Mouse (Mus musculus) embryonic fibroblast, embryonic 13.5 days (primary cell): ENCODE measurements at regions not wholly inside any gene's neighbourhood (a gene's known extent, or its start where the extent isn't known, plus 50 kb on each side); places are given as distances from the start of the nearest gene placed in this dataset.

ENCODE experiments used
- CTCF ChIP-seq: IDR thresholded peaks from 2 replicates; pipeline ENCODE4 v1.5.1; 2011; ENCODE audit warnings: mild to moderate bottlenecking, control low read depth, low read length, moderate library complexity, borderline replicate concordance; ENCODE audit not compliant: insufficient read depth
- POLR2A ChIP-seq: IDR thresholded peaks from 2 replicates; pipeline ENCODE4 v1.6.1; 2011; ENCODE audit warnings: low read depth, mild to moderate bottlenecking, control low read depth, low read length, moderate library complexity

DNA sequence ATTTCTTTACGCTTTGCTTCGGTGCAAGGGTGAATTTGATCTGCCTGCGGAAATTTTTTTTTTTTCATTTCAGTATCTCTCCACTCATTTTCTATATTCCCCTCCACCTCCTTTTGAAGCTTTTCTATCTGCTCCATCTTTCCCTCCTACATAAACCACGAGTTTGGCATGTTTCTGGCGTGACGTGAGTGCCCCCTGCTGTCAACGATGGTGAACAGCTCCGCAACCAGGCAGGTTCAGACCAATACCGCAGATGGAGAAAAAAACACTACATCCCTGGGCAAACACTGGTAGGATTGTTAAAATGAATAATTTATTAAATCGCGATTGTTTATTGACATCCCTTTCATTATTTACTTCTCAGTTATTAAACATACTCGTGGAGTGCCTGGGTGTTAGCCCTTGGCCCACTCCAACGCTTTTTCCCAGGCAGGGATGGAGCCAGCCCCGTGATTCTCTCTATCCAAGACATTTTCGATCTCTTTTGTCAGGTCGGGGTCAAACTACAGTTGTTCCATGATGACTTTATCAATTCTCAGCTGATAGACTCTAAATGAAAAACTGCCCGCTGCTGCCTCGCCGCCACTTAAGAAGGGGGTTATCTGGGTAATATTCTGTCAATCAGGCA is 53.9 kb upstream of the Noct start:
- TF ChIP-seq CTCF: peak; percentile 99
- TF ChIP-seq POLR2A: no peak
